Mouse (Mus musculus): Measurements from ENCODE around the gene Olfr372.

The Olfr372 gene

GRCm38 (mm10) chr8:72099377-72100103 is 58.5 kb downstream of the Olfr372 start:
- DNase-seq = peak; percentile 19 to 45

- DNase-seq = no peak
Observed at GRCm38 (mm10) chr8:72105165-72105564, 64.1 kb downstream of the Olfr372 start.

GRCm38 (mm10) chr8:72106740-72107139 is 65.7 kb downstream of the Olfr372 start, which contains the start of gene Olfr374:
Gene Olfr374, plus strand, starts transcription at chr8:72107040.
- no peak for DNase-seq

Measured in cerebellum, postnatal 14 days (tissue).